Mouse (Mus musculus) kidney, adult 2 months (tissue): ENCODE measurements around the gene Il12rb1.

ENCODE experiments used
- CTCF ChIP-seq: fragments of 200-500 bp; conservative IDR thresholded peaks from 2 replicates; pipeline ENCODE4 v1.5.1; 2011; ENCODE audit warnings: low read depth, mild to moderate bottlenecking, control low read depth, low read length, moderate library complexity, mixed read lengths; ENCODE audit not compliant: insufficient read depth, insufficient read length
- POLR2A ChIP-seq: fragments of 200-500 bp; IDR thresholded peaks from one replicate; pipeline ENCODE4 v1.6.1; 2011; ENCODE audit warnings: low read depth, low read length, control low read depth

DNA sequence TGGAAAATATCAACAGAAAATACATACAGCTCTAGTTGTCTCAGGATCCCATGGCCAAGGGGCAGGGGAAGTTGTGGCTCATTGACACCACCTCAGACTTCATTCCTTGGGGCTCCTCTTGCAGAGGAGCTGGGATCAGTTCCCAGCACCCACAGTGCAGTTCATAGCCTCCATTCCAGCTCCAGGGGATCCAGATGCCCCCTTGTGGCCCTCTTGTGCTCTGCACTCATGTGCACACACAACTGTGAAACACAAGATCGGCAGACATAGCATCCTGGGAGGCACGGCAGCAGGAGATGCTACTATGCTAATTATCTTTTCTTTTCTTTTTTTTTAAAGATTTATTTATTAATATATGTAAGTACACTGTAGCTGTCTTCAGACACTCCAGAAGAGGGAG, 18.8 kb downstream of the Il12rb1 start:
- TF ChIP-seq CTCF (no peak), POLR2A (no peak)
